Mouse (Mus musculus) intestine, embryonic 16.5 days (tissue): ENCODE results near the gene Arrdc5. TPM values are rescaled to one million over a fixed set of nuclear protein-coding genes. Genes with fewer than 3 reads are reported as not detected.

Source experiments
- ATAC-seq: fragments of 200-750 bp; cut with Nextera tagmentation; 2 replicates; pipeline ENCODE4 v1.8.0; 2017; ENCODE audit warnings: moderate TSS enrichment, moderate library complexity
- H3K27ac ChIP-seq: fragments of 300-500 bp; sonication (generic); 2 replicates; pipeline ENCODE4 v1.5.1; 2014; ENCODE audit warnings: mild to moderate bottlenecking, low read length
- H3K27me3 ChIP-seq: fragments of 300-500 bp; sonication (generic); replicated peaks from 2 replicates; pipeline ENCODE4 v1.6.1; 2014; ENCODE audit warnings: low read length, control low read depth, mixed read lengths; ENCODE audit not compliant: control insufficient read depth, insufficient read depth
- H3K36me3 ChIP-seq: fragments of 300-500 bp; sonication (generic); 2 replicates; pipeline ENCODE4 v1.6.1; 2014; ENCODE audit warnings: low read length, control low read depth; ENCODE audit not compliant: control insufficient read depth, insufficient read depth
- H3K4me1 ChIP-seq: fragments of 300-500 bp; sonication (generic); 2 replicates; pipeline ENCODE4 v1.6.1; 2014; ENCODE audit warnings: low read length, control low read depth, mixed read lengths; ENCODE audit not compliant: control insufficient read depth, insufficient read depth
- H3K4me2 ChIP-seq: fragments of 300-500 bp; sonication (generic); 2 replicates; pipeline ENCODE4 v1.6.1; 2014; ENCODE audit warnings: low read depth, low read length, control low read depth
- H3K4me3 ChIP-seq: fragments of 300-500 bp; sonication (generic); 2 replicates; pipeline ENCODE4 v1.5.1; 2014; ENCODE audit warnings: mild to moderate bottlenecking, low read length
- H3K9ac ChIP-seq: fragments of 300-500 bp; sonication (generic); 2 replicates; pipeline ENCODE4 v1.6.1; 2014; ENCODE audit warnings: low read depth, low read length
- H3K9me3 ChIP-seq: fragments of 300-500 bp; sonication (generic); 2 replicates; pipeline ENCODE4 v1.6.1; 2016; ENCODE audit warnings: low read length, control low read depth; ENCODE audit not compliant: control insufficient read depth
- WGBS: fragments of 180-500 bp; shearing (Covaris S2); extraction: QIAGEN DNeasy Blood & Tissue Kit; methylation state at CpG from one replicate; pipeline ENCODE4 v1.1.7; 2014; 5-methylcytosine and 5-hydroxymethylcytosine counted together
- polyA plus RNA-seq: library from polyadenylated mRNA; unstranded; fragments of >200 nt; fragmentation: Nextera tagmentation; extraction: Ambion mirVana; gene quantifications from 2 replicates; pipeline ENCODE4 v1.2.1, GENCODE M21; 2015

Arrdc5 gene
- polyA plus RNA-seq, 1 experiment from 2014 or later, result not detected

- ATAC-seq, result no peak; the same call in 1 of the 2 replicates
- Histone ChIP-seq H3K9me3 (no peaks in the 10 kb centered on the region), H3K4me3 (peak overlapping the region; percentile 19), H3K27ac (peak overlapping the region; percentile 50; the same call in 1 of the 2 replicates), H3K9ac (peak overlapping the region; percentile 41; the same call in 1 of the 2 replicates), H3K4me1 (peaks cover 29% of the 10 kb centered on the region), H3K4me2 (peak overlapping the region; percentile 41), H3K27me3 (no peaks in the 10 kb centered on the region), H3K36me3 (peaks cover 2% of the 10 kb centered on the region)
- 18% methylated on average over 9 of the region's 9 CpGs for WGBS
Measured at GRCm38 (mm10) chr17:56255429-56255828, 44.7 kb downstream of the Arrdc5 start.

- no peak overlapping the region for H3K27ac ChIP-seq
Measured at GRCm38 (mm10) chr17:56254695-56255094, 45.4 kb downstream of the Arrdc5 start.

DNA sequence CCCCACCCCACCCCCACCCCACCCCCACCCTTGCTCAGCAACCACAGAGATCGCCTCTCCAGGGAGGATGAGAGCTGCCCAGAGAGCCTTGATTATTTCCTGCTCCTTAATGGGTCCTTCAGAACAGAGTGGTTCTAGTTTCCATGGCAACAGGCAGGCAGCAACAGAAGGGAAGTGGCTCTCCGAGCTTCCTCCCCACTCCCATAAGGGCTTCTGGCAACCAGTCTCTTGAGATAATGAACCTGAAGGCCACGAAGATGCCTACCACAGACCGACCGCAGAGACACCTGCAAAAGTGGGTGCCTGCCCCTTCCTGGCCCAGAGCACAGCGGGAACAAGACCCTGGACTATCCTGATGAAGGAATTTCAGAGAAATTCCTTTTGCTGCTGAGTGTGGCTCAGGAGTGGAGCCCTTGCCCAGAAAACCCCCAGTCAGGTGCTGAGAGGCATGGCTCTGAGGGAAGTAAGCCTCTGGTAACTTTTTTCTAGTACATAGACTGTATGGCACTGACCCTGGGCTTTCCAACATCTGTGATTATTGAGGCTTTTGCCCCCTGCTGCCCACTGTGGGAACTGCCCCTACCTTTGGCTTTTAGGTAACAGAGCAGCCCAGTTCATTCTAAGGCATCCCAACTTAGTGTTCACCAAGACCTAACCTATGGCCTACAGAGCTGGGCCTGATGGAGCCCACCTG, 48.8 kb downstream of the Arrdc5 start:
- Histone ChIP-seq H3K4me2 (no peak overlapping the region), H3K36me3 (no peaks in the 10 kb centered on the region), H3K9ac (no peak overlapping the region), H3K27me3 (no peaks in the 10 kb centered on the region), H3K4me3 (no peak overlapping the region), H3K27ac (no peak overlapping the region), H3K4me1 (no peaks in the 10 kb centered on the region), H3K9me3 (no peaks in the 10 kb centered on the region)
- 16% methylated on average over 6 of the region's 6 CpGs for WGBS
- no peak for ATAC-seq

More at GRCm38 (mm10) chr17:56254695-56255094, 45.4 kb downstream of the Arrdc5 start:
- Histone ChIP-seq H3K9ac (no peak overlapping the region), H3K36me3 (no peaks in the 10 kb centered on the region; the same call in 1 of the 2 replicates), H3K4me2 (no peak overlapping the region), H3K9me3 (no peaks in the 10 kb centered on the region), H3K27me3 (no peaks in the 10 kb centered on the region), H3K4me3 (no peak overlapping the region), H3K4me1 (peaks cover 22% of the 10 kb centered on the region)
- ATAC-seq, result no peak
- 80% methylated on average over 4 of the region's 4 CpGs for WGBS

DNA sequence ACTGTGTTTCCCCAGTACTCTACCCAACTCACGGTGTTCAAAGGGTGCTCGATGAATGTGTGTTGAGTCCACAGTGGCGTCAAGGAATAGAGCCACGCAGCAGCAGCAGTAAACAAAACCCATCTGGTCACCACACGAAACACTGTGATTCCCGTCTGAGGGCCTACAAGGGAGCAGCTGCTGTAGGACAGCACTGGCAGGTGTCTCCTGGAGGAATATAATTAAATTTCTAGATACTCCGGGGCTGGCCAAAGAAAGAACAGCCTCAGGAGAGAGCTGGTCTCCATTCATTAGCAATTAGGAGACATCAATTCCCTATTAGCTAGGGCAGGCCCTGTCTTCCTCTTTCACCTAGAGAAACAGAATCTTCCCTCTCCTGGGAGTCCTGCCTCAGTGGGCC, 54.5 kb downstream of the Arrdc5 start:
- WGBS, result 57% methylated on average over 7 of the region's 7 CpGs
- Histone ChIP-seq H3K4me3 (no peak overlapping the region), H3K4me2 (no peak overlapping the region), H3K9me3 (no peaks in the 10 kb centered on the region), H3K27me3 (peaks cover 3% of the 10 kb centered on the region; the same call in 1 of the 2 replicates), H3K4me1 (no peaks in the 10 kb centered on the region), H3K9ac (no peak overlapping the region), H3K36me3 (no peaks in the 10 kb centered on the region), H3K27ac (no peak overlapping the region)
- no peak for ATAC-seq

Other genes starting within 250 kb of the Arrdc5 start
- gene Ubxn6, start 225.3 kb downstream of the Arrdc5 start, polyA plus RNA-seq, result 31.6 and 34.3 TPM in 2 replicates
- gene Hdgfl2, start 220.7 kb downstream of the Arrdc5 start, polyA plus RNA-seq, result 69.3 and 75.0 TPM in 2 replicates
- gene Plin4, start 190.5 kb downstream of the Arrdc5 start, polyA plus RNA-seq, result 0.11 and 0.23 TPM in 2 replicates
- gene Plin5, start 182.7 kb downstream of the Arrdc5 start, polyA plus RNA-seq, result 0.48 and 0.57 TPM in 2 replicates
- 0.47 and 0.57 TPM in 2 replicates for gene Lrg1, start 178.3 kb downstream of the Arrdc5 start, polyA plus RNA-seq
- gene Sema6b, start 159.9 kb downstream of the Arrdc5 start, polyA plus RNA-seq, result 0.81 and 0.99 TPM in 2 replicates
- gene Tnfaip8l1, start 137.8 kb downstream of the Arrdc5 start, polyA plus RNA-seq, result 10.6 and 12.7 TPM in 2 replicates
- gene Mydgf, start 116.4 kb downstream of the Arrdc5 start, polyA plus RNA-seq, result 119 and 121 TPM in 2 replicates
- gene Dpp9, start 81.4 kb downstream of the Arrdc5 start, polyA plus RNA-seq, result 33.5 and 35.1 TPM in 2 replicates
- 11.7 and 12.8 TPM in 2 replicates for gene Fem1a, start 43.5 kb downstream of the Arrdc5 start, polyA plus RNA-seq
- gene Ticam1, start 23.5 kb downstream of the Arrdc5 start, polyA plus RNA-seq, result 16.4 and 19.4 TPM in 2 replicates
- gene Plin3, start 7.4 kb downstream of the Arrdc5 start, polyA plus RNA-seq, result 287 and 364 TPM in 2 replicates
- gene Uhrf1, start 3.0 kb upstream of the Arrdc5 start, polyA plus RNA-seq, result 103 and 114 TPM in 2 replicates
- gene Kdm4b, start 25.8 kb upstream of the Arrdc5 start, polyA plus RNA-seq, result 21.3 and 22.5 TPM in 2 replicates
- gene Ptprs, start 176.2 kb upstream of the Arrdc5 start, polyA plus RNA-seq, result 34.4 and 37.3 TPM in 2 replicates
- gene Znrf4, start 212.1 kb upstream of the Arrdc5 start, polyA plus RNA-seq, result not detected in 2 replicates